Mouse (Mus musculus) olfactory bulb, adult 2 months (tissue): ENCODE data around the gene Foxred2. TPM values are rescaled to one million over a fixed set of nuclear protein-coding genes. Genes with fewer than 3 reads are reported as not detected.

ENCODE experiments used
- H3K27ac ChIP-seq: fragments of 200-500 bp; 2 replicates; pipeline ENCODE4 v1.5.1; 2012; ENCODE audit warnings: low read depth, low read length; ENCODE audit not compliant: insufficient read depth
- H3K4me1 ChIP-seq: fragments of 200-500 bp; 2 replicates; pipeline ENCODE4 v1.6.1; 2012; ENCODE audit warnings: low read length; ENCODE audit not compliant: control insufficient read depth, insufficient read depth
- H3K4me3 ChIP-seq: fragments of 200-500 bp; 2 replicates; pipeline ENCODE4 v1.5.1; 2012; ENCODE audit warnings: mild to moderate bottlenecking, low read depth, low read length, moderate library complexity; ENCODE audit not compliant: insufficient read depth
- CTCF ChIP-seq: fragments of 200-500 bp; IDR thresholded peaks from 2 replicates; pipeline ENCODE4 v1.5.1; 2012; ENCODE audit warnings: low read depth, mild to moderate bottlenecking, low read length, moderate library complexity; ENCODE audit not compliant: insufficient read depth
- POLR2A ChIP-seq: fragments of 200-500 bp; IDR thresholded peaks from 2 replicates; pipeline ENCODE4 v1.6.1; 2012; ENCODE audit warnings: mild to moderate bottlenecking, low read depth, low read length, moderate library complexity; ENCODE audit not compliant: insufficient read depth
- WGBS: fragments of 180-500 bp; shearing (Covaris S2); methylation state at CpG from one replicate; pipeline ENCODE4 v1.1.7; 2018; 5-methylcytosine and 5-hydroxymethylcytosine counted together
- polyA plus RNA-seq: library from polyadenylated mRNA; stranded (reverse); fragments of >200 nt; gene quantifications from 2 replicates; pipeline ENCODE4 v1.2.4, GENCODE M21; 2012; ENCODE audit warnings: low replicate concordance; ENCODE audit not compliant: missing spikeins, insufficient read depth, insufficient read length

Gene Foxred2
- polyA plus RNA-seq, 1 experiment: not detected

GRCm38 (mm10) chr15:77934326-77934725 is 22.2 kb downstream of the Foxred2 start:
- no peak for TF ChIP-seq POLR2A
- no peak for TF ChIP-seq CTCF
- 48% methylated on average over 11 of the region's 11 CpGs for WGBS

GRCm38 (mm10) chr15:77933770-77934169 is 22.8 kb downstream of the Foxred2 start:
- Histone ChIP-seq H3K4me3 (0 out of 2 replicates have a peak overlapping the region, but pooled peaks have one; percentile 1), H3K4me1 (peaks cover 8% of the 10 kb centered on the region), H3K27ac (0 out of 2 replicates have a peak overlapping the region, but pooled peaks have one; percentile 22)
- under 1% methylated on average over 14 of the region's 14 CpGs for WGBS
- TF ChIP-seq POLR2A: no peak
- TF ChIP-seq CTCF: peak; percentile 96

More at GRCm38 (mm10) chr15:77934326-77934725, 22.2 kb downstream of the Foxred2 start:
- peak overlapping the region; percentile 24; the same call in 1 of the 2 replicates for H3K27ac ChIP-seq
- peaks cover 8% of the 10 kb centered on the region for H3K4me1 ChIP-seq
- H3K4me3 ChIP-seq: no peak overlapping the region

GRCm38 (mm10) chr15:77933222-77933621 is 23.3 kb downstream of the Foxred2 start:
- peaks cover 8% of the 10 kb centered on the region for H3K4me1 ChIP-seq
- WGBS: 44% methylated on average over 3 of the region's 3 CpGs
- H3K27ac ChIP-seq: 0 out of 2 replicates have a peak overlapping the region, but pooled peaks have one; percentile 22
- no peak for TF ChIP-seq POLR2A
- no peak for TF ChIP-seq CTCF
- no peak overlapping the region for H3K4me3 ChIP-seq

DNA sequence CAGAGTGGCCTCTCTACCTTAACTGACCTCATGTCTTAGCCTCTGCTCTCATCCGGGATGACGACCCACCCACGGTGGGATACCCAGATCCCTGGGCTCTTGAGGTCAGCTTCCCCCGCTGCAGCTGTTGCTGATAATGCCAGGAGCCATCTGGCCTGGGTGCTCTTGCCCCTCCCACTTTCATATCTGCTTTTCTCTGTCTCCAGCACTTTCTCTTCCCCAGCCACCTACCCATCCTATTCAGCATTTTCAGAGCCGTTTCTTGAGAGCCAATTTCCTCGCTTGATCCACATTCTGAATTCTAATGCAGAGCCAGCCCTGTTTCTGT is 24.9 kb downstream of the Foxred2 start:
- H3K27ac ChIP-seq: no peak overlapping the region; the same call in 1 of the 2 replicates
- H3K4me1 ChIP-seq: peaks cover 13% of the 10 kb centered on the region
- TF ChIP-seq CTCF (no peak), POLR2A (no peak)
- H3K4me3 ChIP-seq: no peak overlapping the region
- WGBS: 78% methylated on average over 6 of the region's 6 CpGs

- Histone ChIP-seq H3K4me1 (peaks cover 13% of the 10 kb centered on the region), H3K27ac (no peak overlapping the region; the same call in 1 of the 2 replicates), H3K4me3 (no peak overlapping the region)
- 69% methylated on average over 6 of the region's 6 CpGs for WGBS
- TF ChIP-seq CTCF (no peak), POLR2A (no peak)
Observed at GRCm38 (mm10) chr15:77930986-77931688, 25.4 kb downstream of the Foxred2 start.

DNA sequence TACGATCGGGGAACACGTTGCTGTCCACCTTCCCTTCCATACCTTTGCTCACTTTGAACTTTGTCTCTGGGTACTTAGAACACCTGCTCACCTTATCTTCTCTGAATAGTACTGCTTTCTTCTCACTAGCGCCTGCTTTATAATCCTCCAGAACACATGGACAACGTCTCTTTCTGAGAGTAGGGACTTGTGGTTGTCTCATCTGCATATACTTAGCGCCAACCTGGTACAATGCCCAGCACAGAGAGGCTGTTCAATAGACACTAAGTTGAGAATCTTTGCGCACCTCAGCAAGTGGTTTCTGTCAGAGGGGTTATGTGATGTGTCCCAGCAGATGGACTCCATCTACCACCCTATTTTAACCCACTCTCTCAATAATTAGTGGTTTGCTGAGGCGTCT is 26.7 kb downstream of the Foxred2 start:
- H3K4me3 ChIP-seq: no peak overlapping the region
- peak overlapping the region; percentile 87; the same call in 1 of the 2 replicates for H3K27ac ChIP-seq
- peaks cover 13% of the 10 kb centered on the region for H3K4me1 ChIP-seq
- WGBS: 28% methylated on average over 8 of the region's 8 CpGs
- TF ChIP-seq POLR2A (no peak), CTCF (no peak)

- no peak for TF ChIP-seq CTCF
- WGBS: under 1% methylated on average over 34 of the region's 34 CpGs
- H3K4me1 ChIP-seq: peaks cover 7% of the 10 kb centered on the region
- H3K27ac ChIP-seq: peak within 1 kb of the TSS; percentile 94
- H3K4me3 ChIP-seq: peak within 1 kb of the TSS; percentile 66
Observed at GRCm38 (mm10) chr15:77928673-77929331, 27.7 kb downstream of the Foxred2 start, which contains the start of gene Txn2. Gene Txn2, minus strand, starts transcription at chr15:77929006.

GRCm38 (mm10) chr15:77928091-77928490 is 28.4 kb downstream of the Foxred2 start:
- peak overlapping the region; percentile 66 for H3K4me3 ChIP-seq
- TF ChIP-seq POLR2A: no peak
- no peak for TF ChIP-seq CTCF
- H3K27ac ChIP-seq: no peak overlapping the region
- peaks cover 5% of the 10 kb centered on the region for H3K4me1 ChIP-seq
- WGBS: 18% methylated on average over 4 of the region's 4 CpGs

DNA sequence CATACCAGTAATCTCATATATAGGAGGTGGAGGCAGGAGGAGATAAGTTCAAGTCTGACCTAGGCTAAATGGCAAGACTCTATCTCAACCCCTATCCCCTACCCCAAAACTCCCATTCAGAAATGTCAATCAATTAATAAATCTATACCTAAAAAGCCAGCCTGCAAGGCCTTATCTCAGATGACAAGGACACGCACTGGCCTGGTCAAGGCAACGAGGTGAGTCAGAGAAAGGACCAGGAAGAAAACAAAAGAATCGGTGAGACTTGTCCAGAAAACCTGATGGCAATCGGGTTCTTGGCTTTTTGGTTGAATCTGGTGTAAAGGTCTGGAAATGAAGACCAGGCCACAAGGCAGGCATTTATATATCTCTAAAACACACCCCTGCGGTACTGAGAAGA is 29.6 kb downstream of the Foxred2 start:
- no peak for TF ChIP-seq POLR2A
- TF ChIP-seq CTCF: no peak
- Histone ChIP-seq H3K4me3 (no peak overlapping the region), H3K4me1 (peaks cover 5% of the 10 kb centered on the region), H3K27ac (no peak overlapping the region)
- 90% methylated on average over 5 of the region's 5 CpGs for WGBS
